ENCODE assay signal across 8 mouse cellular contexts in genomic region chr4:32304221-32304703, GRCm38 (mm10).
DNase-seq lines count a peak whose midpoint lies in the region; ATAC-seq and TF ChIP-seq lines count a peak whose summit lies in the region.

No protein-coding gene starts in this region.

- DNase-seq in heart, adult 2 months, result no peak
- DNase-seq in heart, postnatal 36 days, result no peak
- DNase-seq in embryonic facial prominence, embryonic 14.5 days (ENCODE audit: low spot score), result peak; percentile 82
- DNase-seq in lung, postnatal 14 days, result peak; percentile 25
- DNase-seq in spleen, postnatal 4 days (ENCODE audit: low spot score in 2 of 2), result no peak
- DNase-seq in urinary bladder, adult 18-20 months (ENCODE audit: low spot score in 2 of 2), result no peak

- no peak overlapping the region for H3K9ac ChIP-seq in heart, adult 2 months (ENCODE audit: low read depth, low read length)
- H3K9ac ChIP-seq in embryonic facial prominence, embryonic 14.5 days (ENCODE audit: low read depth, low read length), result peak overlapping the region; percentile 51
- H3K9ac ChIP-seq in intestine, embryonic 16.5 days (ENCODE audit: low read depth, low read length), result no peak overlapping the region

- TF ChIP-seq EP300 in heart, adult 2 months (IDR thresholded peaks at IDR 0.05; ENCODE audit: insufficient read depth, low read depth, low read length), result no peak

- no peaks in the 10 kb centered on the region for H3K27me3 ChIP-seq in heart, adult 2 months (ENCODE audit: control insufficient read depth, insufficient read depth, low read length)
- H3K27me3 ChIP-seq in embryonic facial prominence, embryonic 14.5 days (replicated peaks; ENCODE audit: control insufficient read depth, insufficient read depth, low read length), result no peaks in the 10 kb centered on the region
- H3K27me3 ChIP-seq in intestine, embryonic 16.5 days (replicated peaks; ENCODE audit: control insufficient read depth, insufficient read depth, low read length), result no peaks in the 10 kb centered on the region

- peak overlapping the region; percentile 48 for H3K4me2 ChIP-seq in embryonic facial prominence, embryonic 14.5 days (ENCODE audit: low read depth, low read length)
- H3K4me2 ChIP-seq in intestine, embryonic 16.5 days (ENCODE audit: low read depth, low read length), result 0 out of 2 replicates have a peak overlapping the region, but pooled peaks have one; percentile 22

- TF ChIP-seq CTCF in heart, adult 2 months (IDR thresholded peaks at IDR 0.05), result no peak

- peak; percentile 17 for ATAC-seq in embryonic facial prominence, embryonic 14.5 days (ENCODE audit: low read depth)
- ATAC-seq in intestine, embryonic 16.5 days, result peak; percentile 36
- no peak for ATAC-seq in inflammation-experienced regulatory T-cells, adult 6 months

- no peak for TF ChIP-seq POLR2A in heart, adult 2 months (IDR thresholded peaks at IDR 0.05; ENCODE audit: insufficient read depth, low read depth, low read length)

- peaks cover 11% of the 10 kb centered on the region for H3K36me3 ChIP-seq in heart, adult 2 months (ENCODE audit: control insufficient read depth, insufficient read depth, low read length)
- H3K36me3 ChIP-seq in embryonic facial prominence, embryonic 14.5 days (ENCODE audit: control insufficient read depth, insufficient read depth, low read length), result no peaks in the 10 kb centered on the region
- H3K36me3 ChIP-seq in intestine, embryonic 16.5 days (ENCODE audit: control insufficient read depth, insufficient read depth, low read length), result no peaks in the 10 kb centered on the region

- H3K27ac ChIP-seq in heart, adult 2 months, result peak overlapping the region; percentile 57
- H3K27ac ChIP-seq in embryonic facial prominence, embryonic 14.5 days (replicated peaks; ENCODE audit: low read depth, low read length), result peak overlapping the region; percentile 86
- H3K27ac ChIP-seq in intestine, embryonic 16.5 days (ENCODE audit: low read length), result peak overlapping the region; percentile 75

- intact Hi-C loops in heart, adult 2 months (cut with DNase I), result loop anchor here (5.0 kb wide), 1 partner anchor 203 kb away; no protein-coding TSS in a partner anchor
- intact Hi-C loops in heart, postnatal 36 days (cut with DNase I), result loop anchor here (2.0 to 5.0 kb wide), 4 partner anchors 31 to 85 kb away; no protein-coding TSS in a partner anchor

- 41% methylated on average over 6 of the region's 6 CpGs for WGBS in heart, adult 2 months
- 10% methylated on average over 6 of the region's 6 CpGs for WGBS in embryonic facial prominence, embryonic 14.5 days
- 13% methylated on average over 6 of the region's 6 CpGs for WGBS in intestine, embryonic 16.5 days

- no peaks in the 10 kb centered on the region; the same call in 1 of the 2 replicates for H3K79me2 ChIP-seq in heart, adult 2 months (replicated peaks; ENCODE audit: control insufficient read depth, insufficient read depth, low read length)

- H3K9me3 ChIP-seq in embryonic facial prominence, embryonic 14.5 days (ENCODE audit: control insufficient read depth, low read length), result no peaks in the 10 kb centered on the region
- H3K9me3 ChIP-seq in intestine, embryonic 16.5 days (ENCODE audit: control insufficient read depth, low read length), result no peaks in the 10 kb centered on the region

- peaks cover 23% of the 10 kb centered on the region for H3K4me1 ChIP-seq in heart, adult 2 months (ENCODE audit: control insufficient read depth, insufficient read depth, low read length)
- H3K4me1 ChIP-seq in embryonic facial prominence, embryonic 14.5 days (ENCODE audit: control insufficient read depth, insufficient read depth, low read length), result peaks cover 59% of the 10 kb centered on the region
- H3K4me1 ChIP-seq in intestine, embryonic 16.5 days (ENCODE audit: control insufficient read depth, insufficient read depth, low read length), result peaks cover 31% of the 10 kb centered on the region

- H3K4me3 ChIP-seq in heart, adult 2 months, result no peak overlapping the region
- peak overlapping the region; percentile 21 for H3K4me3 ChIP-seq in embryonic facial prominence, embryonic 14.5 days (ENCODE audit: low read depth, low read length)
- no peak overlapping the region for H3K4me3 ChIP-seq in intestine, embryonic 16.5 days (ENCODE audit: low read length)

Comparison
In these comparisons a context has a peak if more than half of its experiments do, and no peak if none do; other contexts are left out.
1. DNase-seq: peak in embryonic facial prominence, embryonic 14.5 days (single experiment) and lung, postnatal 14 days (single experiment); none in heart, adult 2 months (0 of 2), heart, postnatal 36 days (0 of 2), spleen, postnatal 4 days (0 of 2) and urinary bladder, adult 18-20 months (0 of 2).
2. Peak in every context shown above with its lines, with median percentiles within 50 percentile points of each other: H3K27ac ChIP-seq.